Mouse (Mus musculus) embryonic facial prominence, embryonic 12.5 days (tissue): ENCODE data around the gene Cacna1b. TPM values are rescaled to one million over a fixed set of nuclear protein-coding genes. Genes with fewer than 3 reads are reported as not detected.

ENCODE experiments used
- ATAC-seq: fragments of 200-750 bp; cut with Nextera tagmentation; 2 replicates; pipeline ENCODE4 v1.8.0; 2017; ENCODE audit not compliant: insufficient number of reproducible peaks, insufficient read depth, low FRiP score, low TSS enrichment
- H3K27ac ChIP-seq: fragments of 300-500 bp; sonication (generic); 2 replicates; pipeline ENCODE4 v1.5.1; 2016; ENCODE audit warnings: mild to moderate bottlenecking
- H3K27me3 ChIP-seq: fragments of 300-500 bp; sonication (generic); 2 replicates; pipeline ENCODE4 v1.6.1; 2016; ENCODE audit warnings: mild to moderate bottlenecking, moderate library complexity
- H3K36me3 ChIP-seq: fragments of 300-500 bp; sonication (generic); 2 replicates; pipeline ENCODE4 v1.6.1; 2016; ENCODE audit warnings: mild to moderate bottlenecking
- H3K4me1 ChIP-seq: fragments of 300-500 bp; sonication (generic); 2 replicates; pipeline ENCODE4 v1.6.1; 2016
- H3K4me2 ChIP-seq: fragments of 300-500 bp; sonication (generic); replicated peaks from 2 replicates; pipeline ENCODE4 v1.6.1; 2016; ENCODE audit warnings: mild to moderate bottlenecking, moderate library complexity
- H3K4me3 ChIP-seq: fragments of 300-500 bp; sonication (generic); 2 replicates; pipeline ENCODE4 v1.5.1; 2016; ENCODE audit warnings: mild to moderate bottlenecking
- H3K9ac ChIP-seq: fragments of 300-500 bp; sonication (generic); 2 replicates; pipeline ENCODE4 v1.6.1; 2016; ENCODE audit warnings: mild to moderate bottlenecking, moderate library complexity
- H3K9me3 ChIP-seq: fragments of 300-500 bp; sonication (generic); 2 replicates; pipeline ENCODE4 v1.6.1; 2016; ENCODE audit warnings: mild to moderate bottlenecking, moderate library complexity
- WGBS: fragments of 180-500 bp; shearing (Covaris S2); methylation state at CpG from one replicate; pipeline ENCODE4 v1.1.7; 2016; 5-methylcytosine and 5-hydroxymethylcytosine counted together
- polyA plus RNA-seq: library from polyadenylated mRNA; unstranded; fragments of >200 nt; fragmentation: Nextera tagmentation; extraction: Ambion mirVana; gene quantifications from 2 replicates; pipeline ENCODE4 v1.2.1, GENCODE M21; 2016

Gene Cacna1b
- polyA plus RNA-seq, 1 experiment from 2014 or later = 3.3 TPM

- Histone ChIP-seq H3K9me3 (no peaks in the 10 kb centered on the region), H3K36me3 (no peaks in the 10 kb centered on the region), H3K9ac (no peak overlapping the region), H3K27ac (no peak overlapping the region), H3K4me1 (no peaks in the 10 kb centered on the region), H3K4me2 (no peak overlapping the region), H3K4me3 (no peak overlapping the region), H3K27me3 (no peaks in the 10 kb centered on the region)
- WGBS = 81% methylated on average over 4 of the region's 4 CpGs
- ATAC-seq = no peak
Measured at GRCm38 (mm10) chr2:24770861-24771260, 7.9 kb upstream of the Cacna1b start.

GRCm38 (mm10) chr2:24762446-24762960 is 449 bp downstream of the Cacna1b start:
- Histone ChIP-seq H3K36me3 (no peaks in the 10 kb centered on the region), H3K4me1 (peaks cover 11% of the 10 kb centered on the region), H3K27me3 (peaks cover 27% of the 10 kb centered on the region), H3K27ac (no peak overlapping the region), H3K9ac (peak overlapping the region; percentile 40), H3K4me2 (peak overlapping the region; percentile 100), H3K9me3 (no peaks in the 10 kb centered on the region), H3K4me3 (peak overlapping the region; percentile 59)
- under 1% methylated on average over 50 of the region's 52 CpGs for WGBS
- ATAC-seq = peak; percentile 64

- Histone ChIP-seq H3K9me3 (no peaks in the 10 kb centered on the region), H3K4me2 (peak overlapping the region; percentile 100), H3K27me3 (peaks cover 27% of the 10 kb centered on the region), H3K27ac (no peak overlapping the region), H3K36me3 (no peaks in the 10 kb centered on the region), H3K4me3 (peak overlapping the region; percentile 59), H3K9ac (no peak overlapping the region; the same call in 1 of the 2 replicates), H3K4me1 (peaks cover 11% of the 10 kb centered on the region)
- WGBS = under 1% methylated on average over 35 of the region's 35 CpGs
- peak; percentile 64 for ATAC-seq
Measured at GRCm38 (mm10) chr2:24761923-24762445, 968 bp downstream of the Cacna1b start.

GRCm38 (mm10) chr2:24755276-24755675 is 7.7 kb downstream of the Cacna1b start:
- H3K36me3 ChIP-seq = no peaks in the 10 kb centered on the region
- H3K4me3 ChIP-seq = no peak overlapping the region
- H3K9ac ChIP-seq = no peak overlapping the region
- no peaks in the 10 kb centered on the region for H3K9me3 ChIP-seq
- ATAC-seq = no peak
- H3K27me3 ChIP-seq = no peaks in the 10 kb centered on the region
- no peak overlapping the region for H3K4me2 ChIP-seq
- 100% methylated on average over 1 of the region's 1 CpGs for WGBS
- H3K4me1 ChIP-seq = 0 out of 2 replicates have a peak, but pooled peaks cover 4% of the 10 kb centered on the region
- no peak overlapping the region for H3K27ac ChIP-seq

GRCm38 (mm10) chr2:24752599-24752998 is 10.4 kb downstream of the Cacna1b start:
- Histone ChIP-seq H3K36me3 (no peaks in the 10 kb centered on the region), H3K4me1 (0 out of 2 replicates have a peak, but pooled peaks cover 4% of the 10 kb centered on the region), H3K27ac (no peak overlapping the region), H3K27me3 (no peaks in the 10 kb centered on the region), H3K9me3 (no peaks in the 10 kb centered on the region), H3K4me3 (no peak overlapping the region), H3K9ac (no peak overlapping the region), H3K4me2 (no peak overlapping the region)
- no peak for ATAC-seq
- 46% methylated on average over 4 of the region's 4 CpGs for WGBS

GRCm38 (mm10) chr2:24750051-24750450 is 12.9 kb downstream of the Cacna1b start:
- no peak for ATAC-seq
- no peak overlapping the region for H3K9ac ChIP-seq
- H3K4me3 ChIP-seq = no peak overlapping the region
- H3K9me3 ChIP-seq = no peaks in the 10 kb centered on the region
- no peak overlapping the region for H3K27ac ChIP-seq
- H3K27me3 ChIP-seq = no peaks in the 10 kb centered on the region
- no peaks in the 10 kb centered on the region for H3K36me3 ChIP-seq
- WGBS = 52% methylated on average over 3 of the region's 3 CpGs
- 0 out of 2 replicates have a peak, but pooled peaks cover 4% of the 10 kb centered on the region for H3K4me1 ChIP-seq
- H3K4me2 ChIP-seq = no peak overlapping the region

- Histone ChIP-seq H3K27ac (no peak overlapping the region), H3K27me3 (no peaks in the 10 kb centered on the region), H3K9ac (no peak overlapping the region), H3K4me3 (no peak overlapping the region), H3K9me3 (no peaks in the 10 kb centered on the region), H3K4me1 (0 out of 2 replicates have a peak, but pooled peaks cover 4% of the 10 kb centered on the region), H3K36me3 (no peaks in the 10 kb centered on the region), H3K4me2 (no peak overlapping the region)
- ATAC-seq = no peak
- 83% methylated on average over 7 of the region's 7 CpGs for WGBS
Measured at GRCm38 (mm10) chr2:24747878-24748277, 15.1 kb downstream of the Cacna1b start.

GRCm38 (mm10) chr2:24739701-24740100 is 23.3 kb downstream of the Cacna1b start:
- no peak for ATAC-seq
- Histone ChIP-seq H3K9me3 (no peaks in the 10 kb centered on the region), H3K4me1 (no peaks in the 10 kb centered on the region), H3K9ac (no peak overlapping the region), H3K4me2 (no peak overlapping the region), H3K27ac (no peak overlapping the region), H3K36me3 (no peaks in the 10 kb centered on the region), H3K27me3 (no peaks in the 10 kb centered on the region), H3K4me3 (no peak overlapping the region)
- 85% methylated on average over 5 of the region's 5 CpGs for WGBS

- Histone ChIP-seq H3K27me3 (no peaks in the 10 kb centered on the region), H3K36me3 (no peaks in the 10 kb centered on the region), H3K4me2 (no peak overlapping the region), H3K27ac (no peak overlapping the region), H3K9ac (no peak overlapping the region), H3K4me1 (no peaks in the 10 kb centered on the region), H3K4me3 (no peak overlapping the region), H3K9me3 (no peaks in the 10 kb centered on the region)
- 79% methylated on average over 4 of the region's 4 CpGs for WGBS
- ATAC-seq = no peak
Measured at GRCm38 (mm10) chr2:24733157-24733556, 29.8 kb downstream of the Cacna1b start.

GRCm38 (mm10) chr2:24725865-24726264 is 37.1 kb downstream of the Cacna1b start:
- no peak for ATAC-seq
- Histone ChIP-seq H3K4me3 (no peak overlapping the region), H3K36me3 (no peaks in the 10 kb centered on the region), H3K9ac (no peak overlapping the region), H3K9me3 (no peaks in the 10 kb centered on the region), H3K4me2 (no peak overlapping the region), H3K4me1 (no peaks in the 10 kb centered on the region), H3K27ac (no peak overlapping the region), H3K27me3 (no peaks in the 10 kb centered on the region)
- WGBS = 85% methylated on average over 4 of the region's 4 CpGs

GRCm38 (mm10) chr2:24719645-24720379 is 43.1 kb downstream of the Cacna1b start:
- Histone ChIP-seq H3K4me2 (no peak overlapping the region), H3K9ac (no peak overlapping the region), H3K36me3 (no peaks in the 10 kb centered on the region), H3K4me3 (no peak overlapping the region), H3K27me3 (no peaks in the 10 kb centered on the region), H3K27ac (no peak overlapping the region), H3K4me1 (no peaks in the 10 kb centered on the region), H3K9me3 (no peaks in the 10 kb centered on the region)
- no peak for ATAC-seq
- 93% methylated on average over 14 of the region's 14 CpGs for WGBS

GRCm38 (mm10) chr2:24718906-24719305 is 44.0 kb downstream of the Cacna1b start:
- no peaks in the 10 kb centered on the region for H3K36me3 ChIP-seq
- no peaks in the 10 kb centered on the region for H3K9me3 ChIP-seq
- WGBS = 82% methylated on average over 4 of the region's 4 CpGs
- ATAC-seq = no peak
- no peak overlapping the region for H3K4me3 ChIP-seq
- H3K9ac ChIP-seq = no peak overlapping the region
- no peak overlapping the region for H3K4me2 ChIP-seq
- H3K27me3 ChIP-seq = no peaks in the 10 kb centered on the region
- no peak overlapping the region for H3K27ac ChIP-seq
- no peaks in the 10 kb centered on the region for H3K4me1 ChIP-seq
